Mouse (Mus musculus) neural tube, postnatal 0 days (tissue): ENCODE data around the gene Syn1. TPM values are rescaled to one million over a fixed set of nuclear protein-coding genes. Genes with fewer than 3 reads are reported as not detected.

Experiments
- microRNA-seq: library from miRNA; unstranded; fragments of <30 nt; microRNA quantifications from one replicate; pipeline ENCODE4, GENCODE M21; 2016
- polyA plus RNA-seq: library from polyadenylated mRNA; unstranded; fragments of >200 nt; fragmentation: Nextera tagmentation; extraction: Ambion mirVana; gene quantifications from 2 replicates; pipeline ENCODE4 v1.2.1, GENCODE M21; 2015

Gene Syn1
- 108 and 116 TPM in 2 replicates for polyA plus RNA-seq

GRCm38 (mm10) chrX:20920844-20921364, at the start of gene Syn1:
Syn1 (minus strand) TSS chrX:20921004.

GRCm38 (mm10) chrX:20961477-20962378, 40.9 kb upstream of the Syn1 start, which contains the start of gene Uxt:
Uxt (minus strand) TSS chrX:20962017.

GRCm38 (mm10) chrX:20950191-20950880, 29.5 kb upstream of the Syn1 start, which contains the start of gene Elk1:
Elk1 (minus strand) TSS chrX:20950608.

GRCm38 (mm10) chrX:20931364-20931763, 10.6 kb upstream of the Syn1 start, which contains the start of gene Cfp:
Cfp (minus strand) TSS chrX:20931555.

GRCm38 (mm10) chrX:20869962-20870513, 50.8 kb downstream of the Syn1 start, which contains the start of gene Timp1:
Timp1 (plus strand) TSS chrX:20870166.

Small RNAs within 50 kb of the gene (microRNA-seq; reads per million reads assigned to microRNA genes)
- not detected for gene Gm24824
- 2.3 reads per million for gene Mir5617

Other genes starting within 250 kb of the Syn1 start
- 177 and 191 TPM in 2 replicates for gene Cdk16, start 233.1 kb downstream of the Syn1 start, polyA plus RNA-seq
- gene Usp11, start 217.1 kb downstream of the Syn1 start, polyA plus RNA-seq: 49.0 and 63.9 TPM in 2 replicates
- gene Araf, start 123.2 kb downstream of the Syn1 start, polyA plus RNA-seq: 372 and 407 TPM in 2 replicates
- gene Timp1, start 50.8 kb downstream of the Syn1 start, polyA plus RNA-seq: 7.3 and 11.3 TPM in 2 replicates
- 5.2 and 5.6 TPM in 2 replicates for gene Cfp, start 10.6 kb upstream of the Syn1 start, polyA plus RNA-seq
- gene Elk1, start 29.6 kb upstream of the Syn1 start, polyA plus RNA-seq: 11.7 and 13.2 TPM in 2 replicates
- gene Uxt, start 41.0 kb upstream of the Syn1 start, polyA plus RNA-seq: 31.1 and 31.9 TPM in 2 replicates
- gene Zfp182, start 141.3 kb upstream of the Syn1 start, polyA plus RNA-seq: 4.5 and 4.6 TPM in 2 replicates
- not detected in 2 replicates for gene Spaca5, start 147.4 kb upstream of the Syn1 start, polyA plus RNA-seq
- gene Zfp300, start 168.5 kb upstream of the Syn1 start, polyA plus RNA-seq: 3.3 and 4.3 TPM in 2 replicates
- gene Ssxa1, start 194.8 kb upstream of the Syn1 start, polyA plus RNA-seq: not detected in 2 replicates